Mouse (Mus musculus) midbrain, postnatal 0 days (tissue): ENCODE measurements around the gene Hnrnpll. TPM values are rescaled to one million over a fixed set of nuclear protein-coding genes. Genes with fewer than 3 reads are reported as not detected.

Source experiments
- ATAC-seq: fragments of 200-750 bp; cut with Nextera tagmentation; 2 replicates; pipeline ENCODE4 v1.8.0; 2017; ENCODE audit warnings: moderate number of reproducible peaks, mild to moderate bottlenecking, moderate TSS enrichment, moderate library complexity; ENCODE audit not compliant: low FRiP score
- DNase-seq: peaks from one replicate; pipeline ENCODE4 v3.0.0-alpha.2; 2015; ENCODE audit warnings: low spot score
- H3K27ac ChIP-seq: fragments of 300-500 bp; sonication (generic); 2 replicates; pipeline ENCODE4 v1.5.1; 2014; ENCODE audit warnings: low read depth, mild to moderate bottlenecking, low read length, mixed read lengths
- H3K27me3 ChIP-seq: fragments of 300-500 bp; sonication (generic); 2 replicates; pipeline ENCODE4 v1.6.1; 2014; ENCODE audit warnings: low read length, control low read depth, mixed read lengths; ENCODE audit not compliant: insufficient read depth
- H3K36me3 ChIP-seq: fragments of 300-500 bp; sonication (generic); 2 replicates; pipeline ENCODE4 v1.6.1; 2014; ENCODE audit warnings: low read length, control low read depth, mixed read lengths; ENCODE audit not compliant: insufficient read depth
- H3K4me1 ChIP-seq: fragments of 300-500 bp; sonication (generic); 2 replicates; pipeline ENCODE4 v1.6.1; 2014; ENCODE audit warnings: mild to moderate bottlenecking, control low read depth, antibody characterized with exemption, low read length, mixed read lengths; ENCODE audit not compliant: insufficient read depth
- H3K4me2 ChIP-seq: fragments of 300-500 bp; sonication (generic); 2 replicates; pipeline ENCODE4 v1.6.1; 2014; ENCODE audit warnings: low read depth, mild to moderate bottlenecking, low read length, mixed read lengths; ENCODE audit not compliant: poor library complexity, severe bottlenecking
- H3K4me3 ChIP-seq: fragments of 300-500 bp; sonication (generic); 2 replicates; pipeline ENCODE4 v1.5.1; 2014; ENCODE audit warnings: low read depth, mild to moderate bottlenecking, low read length, moderate library complexity
- H3K9ac ChIP-seq: fragments of 300-500 bp; sonication (generic); replicated peaks from 2 replicates; pipeline ENCODE4 v1.6.1; 2014; ENCODE audit warnings: mild to moderate bottlenecking, low read length, moderate library complexity, mixed read lengths; ENCODE audit not compliant: poor library complexity, severe bottlenecking
- H3K9me3 ChIP-seq: fragments of 300-500 bp; sonication (generic); 2 replicates; pipeline ENCODE4 v1.6.1; 2016; ENCODE audit warnings: low read length, control low read depth
- CTCF ChIP-seq: IDR thresholded peaks from 2 replicates; pipeline ENCODE4 v1.5.1; 2016; ENCODE audit warnings: antibody characterized with exemption, mild to moderate bottlenecking
- WGBS: fragments of 180-500 bp; shearing (Covaris S2); extraction: QIAGEN DNeasy Blood & Tissue Kit; methylation state at CpG from one replicate; pipeline ENCODE4 v1.1.7; 2014; 5-methylcytosine and 5-hydroxymethylcytosine counted together
- polyA plus RNA-seq: library from polyadenylated mRNA; unstranded; fragments of >200 nt; fragmentation: Nextera tagmentation; extraction: Ambion mirVana; gene quantifications from 2 replicates; pipeline ENCODE4 v1.2.1, GENCODE M21; 2015
- total RNA-seq: library from RNA; depleted of rRNA; stranded (reverse); fragments of >200 nt; gene quantifications from 2 replicates; pipeline ENCODE4 v1.2.3, GENCODE M21; 2014

Gene Hnrnpll
- total and polyA plus RNA-seq, 2 experiments from 2014 or later = 38.5 to 56.1 TPM

DNA sequence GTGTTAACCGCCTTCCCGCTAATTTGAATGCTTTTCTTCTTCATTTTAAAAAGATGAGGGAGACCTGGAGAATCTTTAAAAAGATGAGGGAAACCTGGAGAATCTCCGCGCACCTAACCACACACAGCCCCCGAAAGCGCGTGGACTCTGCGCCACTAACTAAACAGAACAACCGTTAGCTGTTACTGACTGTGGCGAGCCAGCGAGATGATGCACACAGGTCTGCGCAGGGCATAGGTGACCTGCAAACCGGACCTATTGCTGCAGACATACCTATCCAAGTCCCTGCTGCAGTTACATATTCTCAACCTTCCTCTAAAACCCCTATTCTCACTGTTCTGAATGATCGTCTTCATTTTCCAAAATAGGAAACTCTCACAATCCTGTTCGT is 481 bp upstream of the Hnrnpll start:
- Histone ChIP-seq H3K9ac (peak overlapping the region; percentile 98), H3K4me2 (peak overlapping the region; percentile 79), H3K27ac (peak overlapping the region; percentile 100), H3K36me3 (no peaks in the 10 kb centered on the region), H3K27me3 (no peaks in the 10 kb centered on the region), H3K4me1 (0 out of 2 replicates have a peak, but pooled peaks cover 3% of the 10 kb centered on the region), H3K4me3 (peak overlapping the region; percentile 99), H3K9me3 (no peaks in the 10 kb centered on the region)
- no peak for DNase-seq
- ATAC-seq = peak; percentile 38; the same call in 1 of the 2 replicates
- TF ChIP-seq CTCF = no peak
- WGBS = under 1% methylated on average over 15 of the region's 15 CpGs

DNA sequence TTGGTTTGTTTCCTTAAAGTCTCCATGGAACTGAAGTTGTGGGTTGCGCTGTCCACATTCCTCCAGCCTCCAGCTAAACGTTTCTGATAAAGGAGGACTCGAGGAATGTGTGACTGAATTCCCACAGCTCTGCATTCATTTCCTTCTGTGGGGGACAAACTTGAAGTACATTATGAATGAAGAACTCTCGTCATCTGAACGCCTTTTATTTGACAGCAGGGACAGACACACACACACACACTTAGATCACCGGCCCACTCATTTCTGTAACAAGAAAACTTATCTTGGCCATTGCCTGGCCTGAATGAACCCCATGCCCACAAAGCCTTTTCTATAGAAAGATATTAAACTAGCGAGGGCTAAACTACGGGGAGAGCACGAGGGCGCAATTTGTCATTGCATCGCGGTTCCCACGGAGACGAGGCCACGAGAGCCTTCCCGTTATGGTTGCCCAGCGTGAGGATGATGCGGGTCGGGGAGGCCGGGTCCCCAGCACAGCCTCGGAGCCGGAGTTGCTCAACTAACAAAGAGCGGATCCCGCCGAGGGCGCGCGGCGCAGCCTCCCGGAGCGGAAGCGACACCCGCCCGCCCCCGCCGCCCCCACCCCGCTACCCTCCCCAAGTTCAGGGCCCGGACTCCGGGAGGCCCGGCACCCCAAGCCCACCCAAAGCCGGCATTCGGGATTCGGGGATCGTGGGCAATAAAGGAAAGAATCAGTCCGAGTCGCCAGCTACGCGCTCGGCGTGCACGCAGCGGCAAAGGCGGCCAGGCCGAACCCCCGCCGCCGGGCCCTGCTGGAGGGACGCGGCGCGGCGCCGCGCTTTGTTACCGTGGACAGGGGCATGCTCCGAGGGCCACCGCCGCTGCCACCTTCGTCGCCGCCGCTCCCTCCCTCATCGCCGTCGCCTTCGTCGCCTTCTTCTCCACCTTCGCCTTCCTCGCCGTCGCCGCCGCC is 1.0 kb downstream of the Hnrnpll start:
- Histone ChIP-seq H3K27me3 (no peaks in the 10 kb centered on the region), H3K4me1 (0 out of 2 replicates have a peak, but pooled peaks cover 3% of the 10 kb centered on the region), H3K27ac (peak overlapping the region; percentile 100), H3K9me3 (no peaks in the 10 kb centered on the region), H3K36me3 (no peaks in the 10 kb centered on the region), H3K9ac (peak overlapping the region; percentile 98), H3K4me3 (peak overlapping the region; percentile 99), H3K4me2 (peak overlapping the region; percentile 79)
- DNase-seq (peak; percentile 46), ATAC-seq (peak; percentile 4; the same call in 1 of the 2 replicates)
- TF ChIP-seq CTCF = no peak
- under 1% methylated on average over 46 of the region's 83 CpGs for WGBS

GRCm38 (mm10) chr17:80060151-80060550 is 2.0 kb downstream of the Hnrnpll start:
- no peak for TF ChIP-seq CTCF
- peak overlapping the region; percentile 99 for H3K4me3 ChIP-seq
- H3K27ac ChIP-seq = no peak overlapping the region
- H3K36me3 ChIP-seq = no peaks in the 10 kb centered on the region
- 0 out of 2 replicates have a peak, but pooled peaks cover 3% of the 10 kb centered on the region for H3K4me1 ChIP-seq
- ATAC-seq = no peak
- H3K27me3 ChIP-seq = no peaks in the 10 kb centered on the region
- 12% methylated on average over 5 of the region's 5 CpGs for WGBS
- H3K9ac ChIP-seq = peak overlapping the region; percentile 20; the same call in 1 of the 2 replicates
- peak overlapping the region; percentile 79 for H3K4me2 ChIP-seq
- no peaks in the 10 kb centered on the region for H3K9me3 ChIP-seq
- DNase-seq = no peak

DNA sequence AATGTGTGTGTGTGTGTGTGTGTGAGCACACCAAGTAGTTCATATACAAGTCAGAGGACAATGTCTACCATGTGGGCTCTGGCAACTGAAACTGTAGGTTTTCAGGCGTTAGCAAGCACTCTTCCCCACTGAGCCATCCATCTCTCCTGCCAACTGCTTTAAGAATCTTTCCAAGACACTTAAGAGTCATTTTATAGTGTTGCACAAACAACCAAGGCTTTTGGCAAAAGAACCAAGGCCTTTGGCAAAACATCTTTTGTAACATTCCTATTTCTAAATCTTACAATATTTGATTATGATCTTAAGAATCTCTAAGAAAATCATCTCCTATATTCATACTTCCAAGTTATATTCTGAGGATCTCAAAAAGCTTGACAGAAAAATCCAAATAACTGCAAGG is 2.4 kb downstream of the Hnrnpll start:
- H3K27me3 ChIP-seq = no peaks in the 10 kb centered on the region
- H3K9me3 ChIP-seq = no peaks in the 10 kb centered on the region
- no peaks in the 10 kb centered on the region for H3K36me3 ChIP-seq
- no peak for TF ChIP-seq CTCF
- H3K4me1 ChIP-seq = 0 out of 2 replicates have a peak, but pooled peaks cover 3% of the 10 kb centered on the region
- H3K9ac ChIP-seq = no peak overlapping the region
- no peak overlapping the region for H3K27ac ChIP-seq
- peak overlapping the region; percentile 79 for H3K4me2 ChIP-seq
- WGBS = 13% methylated on average over 1 of the region's 1 CpGs
- no peak for DNase-seq
- ATAC-seq = no peak
- peak overlapping the region; percentile 99 for H3K4me3 ChIP-seq

DNA sequence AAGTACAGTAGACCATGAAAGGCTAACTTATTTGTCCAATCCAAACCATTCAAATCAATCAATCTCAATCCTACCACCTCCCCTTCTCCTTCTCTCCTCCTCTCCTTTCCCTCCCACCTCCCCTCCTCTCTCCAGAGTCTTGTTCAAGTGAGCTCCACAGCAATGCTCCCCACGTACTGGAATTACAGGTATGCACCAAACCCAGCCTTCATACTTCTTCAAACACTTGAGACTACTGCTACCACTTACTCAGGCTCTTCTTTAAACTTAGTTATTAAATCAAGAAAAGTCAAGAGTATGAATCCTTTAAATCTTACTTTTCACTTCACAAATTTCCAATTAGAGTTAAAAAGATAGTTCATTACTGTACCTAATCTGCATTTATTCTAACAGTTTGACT is 3.6 kb downstream of the Hnrnpll start:
- no peak for TF ChIP-seq CTCF
- Histone ChIP-seq H3K9ac (no peak overlapping the region), H3K4me2 (no peak overlapping the region), H3K27me3 (no peaks in the 10 kb centered on the region), H3K4me1 (0 out of 2 replicates have a peak, but pooled peaks cover 3% of the 10 kb centered on the region), H3K4me3 (no peak overlapping the region), H3K27ac (no peak overlapping the region), H3K9me3 (no peaks in the 10 kb centered on the region), H3K36me3 (no peaks in the 10 kb centered on the region)
- ATAC-seq (no peak), DNase-seq (no peak)
- 47% methylated on average over 1 of the region's 1 CpGs for WGBS
